Mouse (Mus musculus) right cerebral cortex, postnatal 4 days (tissue): ENCODE data around the gene Mr1.

Source experiments
- DNase-seq: peaks from one replicate; pipeline ENCODE4 v3.0.0-alpha.2; 2022

Mr1 gene

DNA sequence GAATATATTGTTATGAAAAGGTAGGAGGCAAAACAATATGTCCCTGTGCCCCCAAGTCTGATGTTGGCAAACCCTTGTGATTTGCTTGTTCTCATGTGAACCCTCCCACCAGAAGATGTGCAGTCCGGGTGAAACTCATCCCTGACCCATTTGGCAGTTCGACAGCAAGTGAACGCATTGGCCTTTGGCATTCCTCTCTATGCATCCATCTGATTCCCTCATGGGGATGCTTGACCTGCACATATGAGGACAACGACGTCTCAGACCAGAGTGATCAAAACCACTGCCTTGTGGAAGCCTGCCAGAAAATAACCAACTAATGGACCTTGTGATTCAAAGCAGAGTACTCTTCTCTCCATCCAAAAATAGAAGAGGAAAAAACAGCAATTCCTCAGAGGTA, 19.9 kb downstream of the Mr1 start:
- DNase-seq = no peak

- no peak for DNase-seq
Observed at GRCm38 (mm10) chr1:155124397-155124796, 22.2 kb downstream of the Mr1 start.

DNA sequence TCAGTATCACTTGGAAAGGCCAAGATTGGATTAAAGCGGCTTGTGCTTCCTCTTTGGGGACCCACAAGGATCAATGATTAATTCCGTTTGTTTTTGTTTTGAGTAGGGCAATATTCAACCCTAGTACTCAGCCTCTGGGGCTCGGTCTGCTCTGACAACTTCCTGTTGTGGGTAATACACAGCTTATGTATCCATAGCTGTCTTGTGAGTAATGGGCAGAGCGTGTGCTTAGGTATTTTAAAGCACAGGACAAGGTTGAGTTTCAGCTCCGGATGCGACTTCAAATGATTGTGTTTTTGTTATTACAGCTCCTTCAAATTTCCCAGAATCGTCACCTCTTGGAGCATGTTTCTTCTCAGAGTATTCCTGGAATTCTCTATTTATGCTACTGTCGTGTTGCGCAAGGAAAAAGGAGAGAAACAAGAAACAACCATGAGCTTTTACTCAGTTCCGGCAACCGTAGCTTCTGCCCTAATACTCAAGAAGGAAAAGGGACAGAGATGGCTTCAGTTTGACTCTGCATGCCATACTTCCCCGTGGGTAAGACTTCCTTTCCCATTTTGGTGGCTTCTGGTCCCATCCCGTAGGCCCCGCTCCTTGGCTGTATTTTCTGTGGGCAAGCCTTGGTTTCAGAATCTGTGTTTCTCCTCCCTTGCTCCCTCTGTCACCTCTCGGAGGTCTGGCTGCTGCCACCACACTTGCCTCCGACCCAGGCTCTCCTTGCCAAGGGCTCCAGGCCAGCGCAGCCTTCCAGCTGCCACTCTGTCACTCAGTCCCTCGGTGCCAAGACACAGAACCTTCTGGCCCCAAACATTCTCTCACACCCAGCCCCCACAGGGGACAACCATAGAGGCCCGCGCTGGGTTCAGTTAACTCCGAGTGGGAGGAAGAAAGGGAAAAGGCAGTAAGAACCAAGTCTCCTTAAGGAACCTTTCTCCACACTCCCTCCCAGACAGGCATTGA, 24.4 kb downstream of the Mr1 start:
- peak; percentile 41 for DNase-seq

- no peak for DNase-seq
Observed at GRCm38 (mm10) chr1:155119719-155120118, 26.9 kb downstream of the Mr1 start.

DNA sequence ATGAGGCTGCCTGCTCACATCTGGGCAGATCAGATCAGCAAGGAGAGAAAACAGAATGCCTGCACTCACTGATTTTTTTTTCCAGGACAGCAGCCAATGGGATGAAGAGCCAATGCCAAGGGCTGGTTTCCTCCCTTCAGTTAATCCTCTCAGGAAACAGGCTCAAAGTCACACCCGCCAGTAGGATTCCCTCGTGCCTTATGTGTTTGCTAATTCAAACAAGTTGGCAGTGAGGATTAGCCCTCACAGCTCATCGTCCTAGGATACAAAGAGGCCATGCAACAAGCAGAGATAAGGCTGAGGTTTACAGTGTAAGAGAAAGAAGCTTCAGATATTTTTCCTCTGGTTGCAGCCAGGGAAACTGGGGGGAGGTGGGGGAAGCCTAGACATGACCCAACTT, 32.7 kb downstream of the Mr1 start:
- DNase-seq = no peak

- no peak for DNase-seq
Observed at GRCm38 (mm10) chr1:155112875-155113274, 33.7 kb downstream of the Mr1 start.

GRCm38 (mm10) chr1:155112118-155112517, 34.5 kb downstream of the Mr1 start:
- DNase-seq = no peak

DNA sequence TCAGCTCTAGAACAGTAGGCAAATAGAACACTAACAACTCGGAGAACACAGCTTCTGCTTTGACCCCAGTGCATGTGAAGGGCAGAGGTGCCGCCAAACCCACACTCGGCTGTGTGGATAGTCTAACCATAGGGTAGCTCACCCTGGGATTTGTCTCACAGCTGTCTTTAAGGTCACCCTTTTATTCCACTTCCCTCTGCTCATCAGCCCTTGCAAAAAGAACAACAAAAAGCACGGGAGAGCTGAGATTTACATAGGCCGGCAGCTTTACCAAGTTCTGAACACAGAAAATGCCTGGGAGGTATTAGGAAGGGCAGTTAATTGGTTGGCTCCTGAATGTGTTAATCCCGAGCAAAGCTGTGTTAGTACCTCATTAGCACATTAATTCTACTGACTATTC, 35.1 kb downstream of the Mr1 start:
- no peak for DNase-seq

GRCm38 (mm10) chr1:155109387-155110350, 36.9 kb downstream of the Mr1 start:
- DNase-seq = no peak

DNA sequence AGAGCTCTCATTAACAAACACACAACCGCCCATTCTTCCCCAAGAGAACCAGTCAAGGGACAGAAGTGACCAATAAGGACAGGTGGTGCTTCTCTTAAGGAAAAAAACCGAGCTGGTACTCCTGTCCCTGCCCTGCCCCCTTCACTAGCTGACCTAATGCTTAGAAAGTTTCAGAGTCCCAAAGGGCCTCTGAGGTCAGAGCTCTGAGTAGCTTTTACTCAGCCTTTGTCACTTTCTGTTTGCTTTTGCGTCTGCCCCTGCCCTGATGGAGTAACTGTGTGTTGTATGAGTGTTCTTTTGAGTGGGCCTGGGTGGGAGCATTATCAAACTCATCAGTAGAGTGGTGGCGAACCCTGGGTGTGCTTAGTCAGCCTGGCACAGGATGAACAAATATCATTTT, 38.2 kb downstream of the Mr1 start:
- no peak for DNase-seq

GRCm38 (mm10) chr1:155107843-155108242, 38.8 kb downstream of the Mr1 start:
- DNase-seq = no peak

DNA sequence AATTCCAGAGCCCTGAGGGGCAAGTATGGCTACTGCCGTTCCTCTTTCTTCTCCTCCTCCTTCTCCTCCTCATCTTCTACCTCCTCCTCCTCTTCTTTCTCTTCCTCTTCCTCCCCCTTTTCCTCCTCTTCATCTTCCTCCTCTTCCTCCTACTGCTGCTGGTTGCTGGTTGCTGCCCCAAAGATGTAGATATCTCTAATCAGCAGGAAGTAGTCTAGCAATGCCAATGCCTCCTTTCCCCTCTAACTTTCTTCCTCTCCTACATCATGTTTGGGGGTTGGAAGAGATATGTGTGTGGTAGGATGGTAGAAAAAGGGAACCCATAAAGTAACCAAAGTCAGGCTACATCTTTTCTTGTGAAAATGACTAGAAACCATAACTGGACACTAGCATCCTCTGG, 40.3 kb downstream of the Mr1 start:
- no peak for DNase-seq

DNA sequence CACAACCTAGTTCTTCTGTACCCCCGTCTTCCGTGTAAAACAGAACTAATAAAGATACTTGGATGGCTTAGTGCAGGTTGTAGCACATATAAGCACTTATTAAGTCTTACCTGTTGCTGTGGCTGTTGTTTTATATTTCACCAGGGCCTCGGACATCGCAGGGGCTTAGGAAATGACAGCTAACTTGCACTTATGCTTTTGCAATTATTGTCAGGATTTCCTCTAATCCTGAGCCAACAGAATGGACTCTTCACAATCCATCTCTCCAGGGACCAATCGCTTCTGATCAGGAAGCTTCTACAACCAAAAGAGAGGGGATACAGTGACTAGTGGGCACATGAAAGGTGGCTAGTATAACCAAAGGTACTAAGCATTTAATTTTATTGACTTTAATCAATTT, 42.6 kb downstream of the Mr1 start:
- no peak for DNase-seq

DNA sequence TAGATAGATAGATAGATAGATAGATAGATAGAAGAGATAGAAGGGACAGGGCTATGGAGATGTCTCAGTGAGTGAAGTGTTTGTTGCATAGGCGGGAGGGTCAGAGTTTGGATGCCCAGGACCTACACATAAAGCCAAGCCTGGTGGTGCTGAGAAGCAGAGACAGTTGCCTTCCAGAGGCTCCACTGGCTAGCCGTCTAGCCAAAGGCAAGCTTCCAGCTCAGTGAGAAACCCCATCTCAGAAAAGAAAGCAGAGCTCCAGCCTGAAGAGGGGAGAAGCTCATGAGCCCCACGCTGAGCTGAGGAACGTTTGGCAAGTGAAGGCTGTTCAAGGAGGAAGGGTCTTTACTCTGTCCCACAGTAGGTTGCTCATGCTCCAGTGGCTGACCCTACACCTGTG, 44.0 kb downstream of the Mr1 start:
- no peak for DNase-seq

DNA sequence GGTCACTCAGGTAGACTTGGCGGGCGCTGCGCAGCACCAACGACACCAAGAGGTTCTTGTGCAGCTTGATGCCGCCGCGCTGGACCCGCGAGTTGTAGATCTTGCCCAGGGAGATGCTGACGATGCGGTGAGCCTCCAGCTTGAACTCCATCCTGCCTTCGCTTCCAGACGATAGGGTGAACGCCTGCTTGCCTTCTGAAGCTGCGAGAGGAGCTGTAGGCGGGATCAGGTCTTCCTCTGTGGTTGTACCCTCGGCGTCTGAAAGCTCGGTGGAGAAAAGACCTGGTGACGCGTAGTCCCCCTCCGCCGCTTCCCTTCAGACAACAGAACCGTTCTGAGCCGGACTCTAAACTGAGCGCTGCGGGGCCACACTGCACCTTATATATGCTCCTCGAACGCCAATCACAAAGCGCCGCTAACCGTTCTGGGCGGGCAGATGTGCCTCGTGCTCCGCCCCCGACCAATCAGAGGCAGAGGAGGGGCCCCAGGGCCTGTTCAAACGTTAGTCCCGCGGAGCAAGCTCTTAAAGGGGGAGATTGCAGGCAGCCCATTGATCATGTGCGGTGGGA, 47.2 kb downstream of the Mr1 start, which contains the start of gene Ier5:
Gene Ier5 (minus strand): TSS at position 357 of the 569 bp plus-strand sequence.
- DNase-seq = peak; percentile 91

DNA sequence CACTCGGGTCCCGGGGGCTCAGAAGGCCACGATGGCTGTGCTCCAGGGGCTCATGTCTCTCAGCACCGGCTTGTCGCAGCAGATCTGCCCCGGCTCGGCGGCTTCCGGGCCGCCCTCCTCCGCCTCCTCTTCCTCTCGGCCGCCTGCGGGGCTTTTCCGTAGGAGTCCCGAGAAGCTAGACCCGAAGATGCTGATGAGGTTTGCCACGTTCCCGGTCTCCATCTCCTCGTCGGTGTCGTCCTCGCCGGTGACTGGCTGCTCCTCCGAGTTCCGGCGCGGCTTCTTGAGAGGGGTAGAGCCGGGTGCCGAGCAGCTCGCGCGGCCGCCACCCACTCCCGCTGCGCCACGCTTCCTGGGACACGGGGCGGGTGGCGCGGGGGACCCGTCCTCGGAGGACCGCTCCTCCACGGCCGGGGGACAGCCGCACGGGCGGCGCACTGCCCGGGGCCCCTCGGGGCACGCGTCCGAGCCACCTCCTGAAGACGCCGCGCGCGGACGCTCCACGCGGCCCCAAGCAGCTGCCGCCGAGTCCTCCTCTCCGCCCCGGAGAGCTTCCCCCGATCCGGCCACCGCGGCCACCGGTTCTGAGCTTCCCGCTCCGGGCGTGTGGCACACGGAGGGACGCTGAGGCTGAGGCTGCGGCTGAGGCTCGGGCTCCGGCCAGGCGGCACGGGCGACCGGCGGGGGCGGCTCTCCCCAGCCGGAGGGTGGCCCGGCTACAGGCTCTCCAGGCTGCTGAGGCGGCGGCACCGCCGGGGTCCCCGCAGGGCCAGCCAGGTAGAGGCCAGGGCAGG, 47.9 kb downstream of the Mr1 start:
- peak; percentile 62 for DNase-seq

DNA sequence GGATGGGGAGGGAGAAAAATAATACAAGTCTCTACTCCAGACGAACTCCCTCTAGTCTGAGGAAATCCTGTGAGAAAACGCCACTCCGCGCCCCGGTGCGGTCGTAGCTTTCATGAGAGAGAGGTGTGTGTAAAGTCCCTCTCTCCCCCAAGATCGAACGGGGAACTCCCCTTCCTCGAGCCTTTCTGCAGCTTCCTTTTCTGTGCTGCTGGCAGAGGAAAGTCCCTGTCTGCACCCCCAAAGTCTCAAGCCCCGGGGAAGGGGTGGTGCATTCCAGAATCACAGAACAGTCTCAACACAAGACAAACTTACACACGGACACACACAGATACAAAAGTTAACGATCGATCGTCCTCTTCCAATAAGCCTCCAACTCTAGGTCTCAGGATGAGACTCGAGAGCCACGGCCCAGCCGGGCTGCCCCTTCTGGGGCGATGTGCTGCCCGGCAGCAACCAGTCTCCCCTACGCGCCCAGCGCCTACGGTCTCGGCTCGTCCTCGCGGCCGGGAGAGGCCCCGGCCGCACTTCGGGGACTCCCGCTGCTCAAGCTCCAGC, 48.6 kb downstream of the Mr1 start:
- peak; percentile 32 for DNase-seq

- no peak for DNase-seq
Observed at GRCm38 (mm10) chr1:155097354-155097753, 49.3 kb downstream of the Mr1 start.

DNA sequence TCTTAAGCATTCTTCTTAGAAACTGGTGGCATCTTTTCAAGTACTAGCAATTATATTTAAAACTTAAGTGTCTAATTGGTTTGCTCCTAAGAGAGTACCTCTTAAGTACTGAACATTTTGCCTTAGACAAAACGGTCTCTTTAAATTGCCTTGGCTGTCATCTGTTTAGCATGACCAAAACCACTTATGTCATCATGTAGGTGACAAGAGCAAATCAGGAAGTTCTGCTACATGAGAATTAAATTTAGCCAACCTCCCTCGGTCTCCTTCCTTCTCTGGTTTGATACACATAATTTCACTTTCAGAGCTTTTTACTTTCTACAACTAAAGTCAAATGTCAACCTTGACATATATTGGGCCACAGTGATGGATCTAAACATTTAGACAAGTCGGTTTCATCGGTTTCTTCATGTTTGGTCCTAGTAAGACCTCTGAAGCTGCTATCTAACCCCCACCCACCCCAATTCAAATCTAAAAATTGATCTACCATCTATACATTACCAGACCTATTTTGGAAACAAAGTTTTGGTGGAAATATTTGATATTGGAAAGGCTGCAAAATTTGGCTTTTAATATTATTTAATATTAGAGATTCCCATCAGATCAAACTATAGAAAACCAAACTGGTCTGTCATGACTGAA, 49.9 kb downstream of the Mr1 start:
- DNase-seq = no peak

- DNase-seq = no peak
Observed at GRCm38 (mm10) chr1:155093971-155094707, 52.5 kb downstream of the Mr1 start.
